Mouse (Mus musculus) left cerebral cortex, postnatal 14 days (tissue): ENCODE results near the gene Hspa2. TPM values are rescaled to one million over a fixed set of nuclear protein-coding genes. Genes with fewer than 3 reads are reported as not detected.
A peak's percentile ranks its signal among the peaks of the same experiment; 100 is the strongest.

Source experiments
- DNase-seq, 2 experiments: peaks; one replicate each; pipeline ENCODE4 v3.0.0; 2021 to 2022; ENCODE audit warnings: low spot score in 2 of 2, mixed read lengths in 1 of 2
- intact Hi-C: fragments of 180-260 bp; cut with DNase I; formaldehyde crosslinking; loops from one replicate; pipeline ENCODE4 v1.15.1; 2025
- total RNA-seq, 2 experiments: library from RNA; stranded (reverse); gene quantifications; 2 replicates each; pipeline ENCODE4 v1.2.3; 2021

The Hspa2 gene
- total RNA-seq, 2 experiments from 2014 or later: 62.1 to 68.6 TPM

GRCm38 (mm10) chr12:76374911-76375310 is 29.1 kb upstream of the Hspa2 start:
- no peak for DNase-seq
- intact Hi-C loops: no loop called here

DNA sequence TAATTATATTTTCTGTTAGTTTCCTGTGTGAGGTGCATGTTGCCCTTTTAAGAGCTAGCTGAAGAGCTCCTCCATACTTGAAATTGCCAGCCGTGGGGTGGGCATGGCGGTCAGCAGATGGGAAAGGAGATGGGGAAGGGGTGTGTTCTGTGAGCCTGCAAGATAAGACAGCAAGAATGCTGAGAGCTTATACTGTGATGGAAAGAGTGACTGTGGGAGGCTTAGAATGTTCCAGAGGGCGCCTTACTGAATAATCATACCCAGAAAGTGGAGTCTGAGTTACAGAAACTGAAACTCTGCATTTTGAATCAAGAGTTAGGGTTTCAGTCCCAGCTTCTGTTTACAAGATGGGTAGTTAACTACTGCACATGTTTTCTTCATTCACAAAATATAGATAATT is 28.5 kb upstream of the Hspa2 start:
- intact Hi-C loops: no loop called here
- DNase-seq: no peak

- peak in 1 of 2 experiments; percentile 34 for DNase-seq
- intact Hi-C loops: no loop called here
Measured at GRCm38 (mm10) chr12:76376649-76377048, 27.3 kb upstream of the Hspa2 start.

DNA sequence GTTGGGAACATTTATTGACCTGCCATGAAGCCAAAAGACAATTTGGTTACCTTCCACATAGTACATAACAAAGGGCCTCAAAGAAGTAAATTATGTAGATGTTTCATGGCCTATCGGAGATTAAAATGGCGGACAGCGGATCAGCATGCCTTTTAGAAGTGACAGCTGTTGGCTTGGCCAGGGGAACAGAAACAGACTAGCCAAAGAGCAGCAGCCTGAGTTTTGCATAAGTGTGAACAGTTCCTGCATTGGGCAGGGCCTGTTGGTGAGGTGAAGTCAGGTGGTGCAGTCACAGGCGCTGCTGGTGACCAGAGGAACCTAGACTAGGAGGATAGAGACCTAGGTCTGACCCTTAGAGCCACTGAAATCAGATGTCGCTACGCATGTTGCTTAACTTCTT is 26.9 kb upstream of the Hspa2 start:
- intact Hi-C loops: no loop called here
- DNase-seq: no peak

GRCm38 (mm10) chr12:76377726-76378125 is 26.2 kb upstream of the Hspa2 start:
- DNase-seq: no peak
- intact Hi-C loops: no loop called here

GRCm38 (mm10) chr12:76378556-76378955 is 25.4 kb upstream of the Hspa2 start:
- no peak for DNase-seq
- intact Hi-C loops: no loop called here

DNA sequence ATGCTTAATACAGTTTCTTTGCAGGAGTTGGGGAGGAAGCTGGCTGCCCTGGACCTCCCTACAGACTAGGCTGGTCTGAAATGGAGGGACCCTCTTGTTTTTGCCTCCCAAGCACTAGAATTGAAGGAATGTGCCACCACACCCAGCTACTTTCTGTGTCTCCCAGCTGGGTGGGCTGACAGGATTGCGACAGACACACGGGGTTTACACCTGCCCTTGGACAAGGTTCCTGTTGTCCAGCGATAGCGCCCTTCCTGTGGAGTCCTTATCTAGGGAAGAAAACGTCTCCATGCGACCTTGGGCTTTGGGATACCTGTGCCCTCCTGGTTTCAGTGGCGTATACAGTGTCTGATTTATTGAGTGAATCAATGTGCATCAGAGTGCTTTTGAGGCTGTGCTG is 23.8 kb upstream of the Hspa2 start:
- intact Hi-C loops: no loop called here
- DNase-seq: no peak

DNA sequence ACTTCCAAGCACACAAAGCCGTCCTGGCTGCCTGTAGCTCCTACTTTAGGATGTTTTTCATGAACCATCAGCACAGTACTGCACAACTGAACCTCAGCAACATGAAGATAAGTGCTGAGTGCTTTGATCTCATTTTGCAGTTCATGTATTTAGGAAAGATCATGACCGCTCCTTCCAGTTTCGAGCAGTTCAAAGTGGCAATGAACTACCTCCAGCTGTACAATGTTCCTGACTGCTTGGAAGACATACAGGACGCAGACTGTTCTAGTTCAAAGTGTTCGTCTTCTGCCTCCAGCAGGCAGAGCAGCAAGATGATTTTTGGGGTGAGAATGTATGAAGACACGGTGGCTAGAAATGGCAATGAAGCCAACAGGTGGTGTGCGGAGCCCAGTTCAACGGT is 18.6 kb upstream of the Hspa2 start:
- intact Hi-C loops: no loop called here
- no peak for DNase-seq

GRCm38 (mm10) chr12:76388794-76389193 is 15.2 kb upstream of the Hspa2 start:
- no peak for DNase-seq
- intact Hi-C loops: no loop called here

GRCm38 (mm10) chr12:76391595-76392271 is 12.2 kb upstream of the Hspa2 start:
- intact Hi-C loops: no loop called here
- DNase-seq: no peak

DNA sequence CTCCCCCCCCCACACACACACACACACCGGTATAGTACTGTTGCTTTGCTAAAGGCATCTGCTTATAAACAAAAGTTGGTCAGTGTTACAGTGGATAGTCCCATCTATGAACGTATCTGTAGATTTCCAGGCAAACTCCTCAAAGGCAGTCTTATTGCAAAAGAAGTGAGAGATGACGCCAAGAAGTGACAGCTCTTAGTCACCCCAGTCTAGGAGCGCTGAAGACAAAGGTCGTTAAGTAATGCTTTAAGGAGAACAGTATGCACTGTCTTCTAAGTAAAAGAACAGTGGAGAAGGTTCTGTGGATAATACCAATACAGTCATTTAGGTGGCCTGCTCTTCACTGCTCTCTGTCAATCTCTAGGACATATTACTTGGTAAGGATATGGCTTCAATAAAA is 11.0 kb upstream of the Hspa2 start:
- intact Hi-C loops: no loop called here
- no peak for DNase-seq

DNA sequence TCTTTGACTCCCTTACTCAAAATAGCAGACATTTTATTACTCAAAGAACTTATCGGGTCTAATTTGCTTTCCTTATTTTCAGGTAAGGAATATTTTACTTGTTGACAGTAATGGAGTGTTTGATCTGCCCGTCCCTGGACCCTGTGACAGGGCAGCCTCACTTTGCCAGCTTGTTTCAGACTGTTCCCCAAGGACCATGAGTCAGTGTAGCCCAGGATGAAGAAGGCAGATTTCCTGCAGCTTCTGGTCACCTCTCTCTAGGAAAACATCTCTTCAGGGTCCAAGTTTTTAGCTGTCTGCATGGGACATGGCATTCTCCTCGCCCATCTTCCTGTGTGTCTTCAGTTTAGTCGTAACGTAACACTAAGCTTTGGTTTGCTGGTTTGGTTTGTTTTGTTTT is 6.7 kb upstream of the Hspa2 start:
- intact Hi-C loops: no loop called here
- DNase-seq: no peak

- DNase-seq: no peak
- intact Hi-C loops: loop anchor here (5.0 kb wide), 1 partner anchor 71 kb away; no protein-coding TSS in a partner anchor
Measured at GRCm38 (mm10) chr12:76401674-76402073, 2.3 kb upstream of the Hspa2 start.

- intact Hi-C loops: loop anchor here (5.0 kb wide), 1 partner anchor 69 kb away; no protein-coding TSS in a partner anchor
- DNase-seq: peak in 1 of 2 experiments; percentile 16
Measured at GRCm38 (mm10) chr12:76402991-76403885, 738 bp upstream of the Hspa2 start.

- intact Hi-C loops: loop anchor here (2.0 to 5.0 kb wide), 2 partner anchors 34 to 67 kb away; partner anchors contain the start of gene Zbtb1
- peak in 1 of 2 experiments; percentile 16 for DNase-seq
Measured at GRCm38 (mm10) chr12:76404836-76405182, 833 bp downstream of the Hspa2 start.

DNA sequence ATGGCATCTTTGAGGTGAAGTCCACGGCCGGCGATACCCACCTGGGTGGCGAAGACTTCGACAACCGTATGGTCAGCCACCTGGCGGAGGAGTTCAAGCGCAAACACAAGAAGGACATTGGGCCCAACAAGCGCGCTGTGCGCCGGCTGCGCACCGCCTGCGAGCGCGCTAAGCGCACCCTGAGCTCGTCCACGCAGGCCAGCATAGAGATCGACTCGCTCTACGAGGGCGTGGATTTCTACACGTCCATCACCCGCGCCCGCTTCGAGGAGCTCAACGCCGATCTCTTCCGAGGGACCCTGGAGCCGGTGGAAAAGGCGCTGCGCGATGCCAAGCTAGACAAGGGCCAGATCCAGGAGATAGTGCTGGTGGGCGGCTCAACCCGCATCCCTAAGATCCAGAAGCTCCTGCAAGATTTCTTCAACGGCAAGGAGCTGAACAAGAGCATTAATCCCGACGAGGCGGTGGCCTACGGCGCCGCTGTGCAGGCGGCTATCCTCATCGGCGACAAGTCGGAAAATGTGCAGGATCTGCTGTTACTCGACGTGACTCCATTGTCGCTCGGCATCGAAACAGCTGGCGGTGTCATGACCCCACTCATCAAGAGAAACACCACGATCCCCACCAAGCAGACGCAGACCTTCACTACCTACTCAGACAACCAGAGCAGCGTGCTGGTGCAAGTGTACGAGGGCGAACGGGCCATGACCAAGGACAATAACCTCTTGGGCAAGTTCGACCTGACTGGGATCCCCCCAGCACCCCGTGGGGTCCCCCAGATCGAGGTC is 1.4 kb downstream of the Hspa2 start:
- intact Hi-C loops: loop anchor here (2.0 kb wide), 1 partner anchor 35 kb away; the partner anchor contains the start of gene Zbtb1
- peak; percentile 36 to 46 for DNase-seq

- intact Hi-C loops: loop anchor here (2.0 kb wide), 1 partner anchor 35 kb away; the partner anchor contains the start of gene Zbtb1
- no peak for DNase-seq
Measured at GRCm38 (mm10) chr12:76405971-76406370, 2.0 kb downstream of the Hspa2 start.

- no peak for DNase-seq
- intact Hi-C loops: no loop called here
Measured at GRCm38 (mm10) chr12:76407184-76407583, 3.2 kb downstream of the Hspa2 start.

GRCm38 (mm10) chr12:76409166-76409565 is 5.2 kb downstream of the Hspa2 start:
- DNase-seq: no peak
- intact Hi-C loops: no loop called here
